Mouse (Mus musculus) adrenal gland, postnatal 36 days (tissue): Measurements from ENCODE around the gene Cab39. TPM values are rescaled to one million over a fixed set of nuclear protein-coding genes. Genes with fewer than 3 reads are reported as not detected.

ENCODE experiments used
- DNase-seq, 2 experiments: peaks; one replicate each; pipeline ENCODE4 v3.0.0; 2021; ENCODE audit warnings: mixed read lengths in 1 of 2
- long read RNA-seq, 2 experiments: library from polyadenylated mRNA; stranded (forward); transcript quantifications; one replicate each; pipeline ENCODE4 v2.0.0; 2021; ENCODE audit warnings: borderline sequencing depth in 2 of 2
- total RNA-seq, 2 experiments: library from RNA; stranded (reverse); gene quantifications; 2 replicates each; pipeline ENCODE4 v1.2.3; 2021

The Cab39 gene
- total RNA-seq = 100 to 1,000 TPM; 115 to 138 TPM
- long read RNA-seq, experiment 1, transcript Cab39-202 (9 exons, 3,805 nt) = major isoform, 118 of 146 reads
- long read RNA-seq, experiment 1, partial matches to known transcripts = 18 of 146 reads
- long read RNA-seq, experiment 1, other reads (novel, unspliced or antisense) = 10 of 146 reads
- long read RNA-seq, experiment 2, transcript Cab39-202 (9 exons, 3,805 nt) = major isoform, 15 of 23 reads
- long read RNA-seq, experiment 2, partial matches to known transcripts = 0 of 23 reads
- long read RNA-seq, experiment 2, other reads (novel, unspliced or antisense) = 8 of 23 reads

DNA sequence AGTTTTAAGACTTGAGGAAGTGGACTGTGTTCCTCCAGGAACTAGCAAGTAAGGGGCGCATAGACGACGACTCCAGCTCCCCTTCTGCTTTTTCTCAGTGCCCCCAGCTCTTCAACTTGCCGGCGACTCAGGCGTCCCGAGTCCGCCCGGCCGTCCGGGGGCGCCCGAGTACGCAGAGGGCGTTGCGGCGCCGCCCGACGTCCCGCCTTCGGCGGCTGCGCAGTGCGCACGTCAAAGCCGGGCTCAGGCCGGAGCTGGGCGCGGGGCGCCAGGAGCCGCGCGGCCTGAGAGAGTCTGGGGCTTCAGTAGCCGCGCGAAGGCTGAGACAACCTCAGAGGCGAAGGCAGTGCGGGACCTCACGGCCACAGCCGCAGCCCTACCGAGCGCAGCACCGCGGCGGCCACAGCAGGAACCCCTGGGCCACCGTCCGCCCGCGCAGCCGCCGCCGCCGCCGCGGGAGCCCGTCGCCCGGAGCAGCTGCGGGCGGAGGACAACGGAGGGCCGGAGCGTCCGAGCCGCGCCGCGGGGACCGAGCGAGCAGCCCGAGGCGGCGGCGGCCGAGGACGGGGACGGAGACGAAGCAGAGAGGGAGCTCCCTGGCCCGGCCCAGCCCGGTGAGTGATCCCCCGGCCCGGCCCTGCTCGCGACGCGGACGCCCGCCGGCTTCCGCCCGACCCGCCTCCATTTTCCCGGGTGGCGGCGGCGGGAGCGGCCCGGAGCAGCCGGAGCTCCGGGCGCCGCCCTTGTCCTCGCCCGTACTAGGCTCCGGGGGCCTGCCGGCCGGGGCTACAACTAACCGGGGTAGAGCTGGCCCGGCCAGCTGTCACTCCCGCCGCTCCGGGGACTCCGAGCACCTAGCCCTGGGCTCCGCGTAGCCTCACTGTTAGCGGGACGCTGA lies at the start of gene Cab39:
Gene Cab39 (plus strand): TSS at position 234 of the 898 bp plus-strand sequence.
- peak; percentile 92 to 96 for DNase-seq

DNA sequence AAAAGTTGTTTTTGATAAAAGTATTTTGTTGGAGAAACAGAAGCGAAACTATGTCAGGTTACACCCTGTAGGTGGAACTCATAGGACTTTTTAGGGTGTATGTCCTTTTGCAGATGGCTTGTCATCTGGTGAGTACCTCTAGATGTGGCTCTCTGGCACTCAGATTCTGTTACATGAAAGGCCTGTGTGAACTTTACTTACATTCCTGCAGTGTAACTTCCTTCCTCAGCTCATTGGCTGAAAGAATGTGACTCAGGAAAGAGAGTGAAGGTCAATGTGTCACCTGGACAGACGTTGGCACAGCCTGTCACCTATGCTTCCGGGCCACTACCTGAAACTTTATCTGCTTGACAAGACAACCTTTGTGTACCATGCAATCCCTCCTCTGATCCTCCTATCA lies 48.7 kb upstream of the Cab39 start:
- no peak for DNase-seq

DNA sequence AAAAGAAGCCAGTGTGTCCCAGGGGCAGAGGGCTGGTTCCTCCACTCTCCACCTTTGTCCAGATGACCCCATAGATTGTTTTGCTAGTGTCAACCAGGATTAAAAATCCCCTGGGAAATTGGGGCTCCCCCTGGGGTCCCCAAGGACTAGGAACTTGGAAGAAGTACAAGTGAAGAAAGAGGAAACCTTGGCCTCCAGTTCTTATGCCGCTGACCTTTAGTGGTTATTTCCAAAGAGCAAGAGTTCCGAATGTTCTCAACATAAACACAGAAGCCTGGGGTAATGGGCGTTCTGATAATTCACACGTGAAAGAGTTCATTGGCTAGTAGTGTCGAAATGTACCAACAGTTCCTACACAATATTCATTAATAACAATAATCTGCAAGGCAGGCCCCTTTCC lies 46.7 kb upstream of the Cab39 start:
- no peak for DNase-seq

DNA sequence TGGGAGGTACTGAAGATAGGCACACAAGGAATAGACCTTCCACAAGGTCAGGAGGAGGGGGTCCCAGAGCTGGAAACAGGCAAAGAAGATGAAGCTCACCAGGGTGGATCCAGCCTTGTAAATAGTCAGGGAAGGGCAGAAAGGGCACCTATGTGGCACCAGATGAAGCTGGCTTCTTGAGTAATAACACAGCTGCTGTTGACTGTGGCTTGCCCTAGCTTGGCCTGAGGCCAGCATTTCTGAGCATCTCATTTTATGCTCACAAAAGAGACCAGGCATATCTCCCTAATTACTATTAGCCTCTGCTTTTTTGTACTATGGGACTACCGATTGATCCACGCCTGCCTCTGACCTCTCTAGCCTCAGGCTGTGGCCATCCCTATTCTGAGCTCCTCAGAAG lies 43.4 kb upstream of the Cab39 start:
- DNase-seq = peak in 1 of 2 experiments; percentile 14

DNA sequence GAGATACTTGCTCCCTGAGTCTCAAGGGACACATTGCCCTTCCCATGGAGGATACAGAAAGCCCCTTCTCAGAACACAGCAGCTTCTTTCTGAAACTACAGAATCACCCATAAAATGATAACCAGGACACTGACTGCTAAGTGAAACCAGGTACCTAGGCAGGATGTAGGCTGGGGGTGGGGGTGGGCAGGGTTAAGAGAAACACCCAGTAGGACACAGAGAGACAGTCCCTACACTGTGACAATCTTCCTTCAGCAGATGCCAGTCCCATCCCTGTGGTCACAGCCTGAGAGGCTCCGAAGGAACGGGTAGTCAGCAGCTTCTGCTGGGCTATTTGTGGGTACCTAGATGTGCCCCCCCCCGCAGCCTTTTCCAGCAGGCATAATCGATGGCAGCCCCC lies 42.6 kb upstream of the Cab39 start:
- no peak for DNase-seq

DNA sequence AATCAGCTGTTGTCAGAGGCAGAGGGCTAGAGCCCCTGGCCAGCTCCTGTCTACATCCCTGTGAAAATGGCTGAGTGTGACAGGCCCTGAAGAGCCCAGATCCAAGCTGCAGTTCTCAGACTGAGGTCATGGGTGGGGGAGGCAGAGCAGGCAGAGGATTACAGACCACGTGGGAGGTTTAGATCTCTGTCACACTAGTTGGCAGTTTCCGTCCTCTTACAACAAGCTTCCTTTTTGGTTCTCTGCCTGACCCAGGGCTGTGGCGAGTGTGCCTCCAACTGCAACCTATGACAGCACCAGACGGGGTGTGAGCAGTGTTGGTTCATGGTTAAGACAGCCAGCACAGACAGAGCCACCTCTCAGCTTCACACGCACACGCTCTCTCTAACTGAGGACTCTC lies 41.7 kb upstream of the Cab39 start:
- DNase-seq = peak; percentile 39 to 62

DNA sequence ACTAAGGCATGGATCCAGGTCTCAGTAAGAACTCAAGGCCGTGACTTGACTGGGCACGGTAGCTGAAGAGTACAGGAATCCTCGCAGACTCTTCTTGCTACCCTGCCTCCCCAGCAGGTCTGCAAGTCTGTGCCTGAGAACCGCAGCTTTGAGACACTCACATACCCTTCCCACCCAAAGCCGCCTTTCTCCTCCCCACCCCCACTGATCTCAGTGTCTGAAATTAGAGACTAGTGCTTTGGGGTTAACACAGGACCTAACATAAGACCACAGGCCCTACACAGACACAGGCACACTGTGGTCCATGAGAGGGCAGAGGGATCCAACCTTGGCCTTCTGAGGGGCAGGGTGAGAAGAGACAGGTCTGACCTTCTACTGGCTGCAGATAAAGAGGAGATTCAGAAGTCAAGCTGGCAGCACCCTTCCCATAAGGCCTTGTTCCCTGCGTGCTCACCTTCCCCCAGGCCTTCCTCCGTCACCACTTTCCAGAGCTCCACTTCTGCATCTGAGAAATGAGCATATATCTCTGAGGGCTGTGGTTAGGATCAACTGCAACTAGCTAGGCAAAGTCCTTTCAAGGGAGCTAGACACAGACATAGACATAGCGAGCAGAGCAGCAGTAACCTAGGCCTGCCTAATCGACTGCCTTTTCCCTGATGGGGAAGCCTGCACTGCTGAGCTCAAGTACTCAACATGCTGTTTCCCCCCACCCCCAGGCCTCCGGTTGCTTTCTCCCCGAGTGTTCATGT lies 41.1 kb upstream of the Cab39 start:
- no peak for DNase-seq

DNA sequence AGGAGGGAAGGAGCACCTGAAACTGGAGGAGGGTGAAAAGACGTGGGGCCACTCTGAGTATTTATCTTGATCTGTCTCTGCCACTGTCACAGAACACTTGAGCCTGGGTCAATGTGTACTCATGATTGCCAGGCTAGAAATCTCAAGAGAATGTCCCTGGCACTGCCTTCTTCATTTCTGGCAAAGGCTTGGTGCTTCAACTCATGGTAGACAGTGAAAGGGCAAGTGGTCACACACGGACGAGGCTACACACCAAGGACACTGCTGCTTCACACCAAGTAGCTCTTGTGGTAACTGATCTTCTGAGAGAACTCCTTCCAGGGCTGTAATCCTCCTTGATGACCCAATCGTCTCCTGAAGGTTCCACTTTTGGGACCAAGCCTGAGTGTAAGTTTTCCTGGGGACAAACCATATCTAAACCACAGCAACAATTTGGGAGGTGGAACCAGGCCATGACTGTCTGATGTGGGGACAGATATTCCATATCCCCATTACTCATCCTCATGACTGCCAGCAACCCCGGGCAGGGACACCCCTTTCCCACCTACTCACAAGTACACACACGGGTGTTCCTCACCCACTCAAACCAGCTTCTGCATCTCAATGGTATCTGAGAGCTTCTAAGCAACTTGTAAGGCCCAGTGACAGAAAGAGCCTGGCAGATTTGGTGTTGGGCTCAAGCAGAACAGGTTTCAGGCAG lies 35.6 kb upstream of the Cab39 start:
- no peak for DNase-seq

DNA sequence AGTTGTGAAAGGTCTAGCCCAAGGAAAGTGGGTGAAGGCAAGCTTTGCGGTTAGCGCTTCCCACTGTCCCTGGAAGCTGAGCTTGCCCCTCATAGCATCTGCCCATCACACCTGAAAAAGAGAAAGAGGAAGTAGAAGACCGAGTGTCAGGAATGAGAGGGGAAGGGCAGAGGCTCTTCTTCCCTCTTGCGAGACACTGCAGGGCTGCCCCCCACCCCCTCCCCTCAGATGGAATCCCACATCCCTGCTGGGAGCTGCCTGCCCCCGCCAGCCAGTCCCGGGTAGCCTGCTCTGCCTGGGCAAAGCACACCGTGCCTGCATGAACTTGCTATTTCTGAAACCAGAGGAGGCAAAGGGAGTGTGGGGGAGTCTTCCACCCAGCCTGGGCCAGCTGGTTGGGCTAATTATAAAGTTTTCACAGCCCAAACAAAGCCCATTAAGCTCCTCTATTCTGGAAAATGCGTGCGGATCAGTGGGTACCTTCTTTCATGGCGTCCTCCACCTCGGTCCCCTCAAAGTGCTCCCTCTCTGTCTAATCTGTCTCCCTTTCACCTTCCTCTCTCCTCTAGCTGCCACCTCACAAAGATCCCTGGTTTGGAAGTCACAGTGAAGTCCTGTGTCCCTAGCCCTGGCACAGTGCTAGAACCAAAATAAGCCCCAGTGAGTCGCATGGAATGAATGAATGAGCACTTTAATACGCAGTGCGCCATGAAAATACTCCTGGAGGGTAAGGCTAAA lies 34.8 kb upstream of the Cab39 start:
- no peak for DNase-seq

DNA sequence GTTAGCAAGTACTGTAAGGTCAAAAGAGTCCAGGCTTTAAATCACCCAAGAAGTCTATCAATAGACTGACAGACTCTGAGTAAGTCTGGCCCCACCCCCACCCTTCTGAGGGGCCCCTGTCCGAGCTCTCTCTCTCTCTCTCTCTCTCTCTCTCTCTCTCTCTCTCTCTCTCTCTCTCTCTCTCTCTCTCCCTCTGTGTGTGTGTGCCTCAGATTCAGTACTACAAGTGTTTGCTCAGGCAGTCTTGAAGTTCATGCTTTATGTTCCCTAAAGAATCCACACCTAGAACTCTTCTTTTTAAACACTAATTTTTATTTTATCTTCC lies 34.3 kb upstream of the Cab39 start:
- DNase-seq = no peak

DNA sequence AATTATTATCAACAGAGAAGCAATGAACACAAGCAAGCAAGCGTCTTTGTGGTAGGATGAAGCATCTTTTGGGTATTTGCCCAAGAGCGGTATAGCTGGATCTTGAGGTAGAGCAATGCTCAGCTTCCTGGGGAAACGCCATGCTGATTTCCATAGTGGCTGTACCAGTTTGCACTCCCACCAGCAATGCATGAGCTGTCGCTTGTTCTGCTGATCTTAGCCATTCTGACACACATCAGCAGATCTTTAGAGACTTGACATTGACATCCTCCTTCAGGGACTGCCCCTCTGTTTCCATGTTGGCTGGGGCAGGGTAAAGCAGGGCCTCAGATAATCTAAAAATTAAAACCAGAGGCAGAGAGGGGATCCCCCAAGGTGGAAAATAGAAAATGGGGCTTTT lies 31.6 kb upstream of the Cab39 start:
- DNase-seq = no peak

DNA sequence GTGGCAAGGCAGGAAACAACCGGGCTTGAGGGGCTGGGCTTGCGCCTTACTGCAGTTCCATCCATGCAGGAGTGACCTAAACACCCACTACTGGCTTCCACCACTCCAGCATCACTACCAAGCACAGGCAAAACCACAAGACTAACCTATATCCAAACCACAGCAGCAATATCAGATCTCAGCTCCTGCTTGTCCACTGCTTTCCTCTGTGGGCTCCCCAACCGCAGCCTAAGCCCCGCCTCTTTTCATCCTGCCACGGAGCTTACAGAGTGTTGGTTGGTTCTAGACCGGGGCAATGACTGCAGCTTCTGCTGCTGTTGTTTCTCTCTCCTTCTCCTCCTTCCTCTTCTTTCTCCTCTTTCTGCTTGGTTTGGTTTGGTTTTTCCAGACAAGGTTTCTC lies 29.9 kb upstream of the Cab39 start:
- DNase-seq = no peak

DNA sequence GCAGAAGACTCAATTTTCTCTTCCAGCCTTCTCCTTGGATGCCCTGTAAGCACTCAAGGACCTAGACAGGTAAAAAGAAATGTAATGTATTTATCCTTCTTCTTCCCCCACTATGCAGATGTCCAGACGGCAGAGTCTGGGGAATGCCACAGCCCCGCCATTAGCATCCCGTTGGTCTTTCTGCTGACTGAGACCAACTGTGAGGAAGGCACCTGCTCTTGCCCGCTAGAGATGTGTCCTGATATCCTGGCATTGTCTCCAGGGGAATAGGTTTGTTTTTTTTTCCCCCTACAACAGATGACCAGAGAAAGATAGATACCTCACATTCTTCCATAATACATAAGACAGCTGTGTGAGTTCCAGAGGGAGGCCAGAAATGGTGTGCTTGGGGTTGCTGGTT lies 28.9 kb upstream of the Cab39 start:
- no peak for DNase-seq

DNA sequence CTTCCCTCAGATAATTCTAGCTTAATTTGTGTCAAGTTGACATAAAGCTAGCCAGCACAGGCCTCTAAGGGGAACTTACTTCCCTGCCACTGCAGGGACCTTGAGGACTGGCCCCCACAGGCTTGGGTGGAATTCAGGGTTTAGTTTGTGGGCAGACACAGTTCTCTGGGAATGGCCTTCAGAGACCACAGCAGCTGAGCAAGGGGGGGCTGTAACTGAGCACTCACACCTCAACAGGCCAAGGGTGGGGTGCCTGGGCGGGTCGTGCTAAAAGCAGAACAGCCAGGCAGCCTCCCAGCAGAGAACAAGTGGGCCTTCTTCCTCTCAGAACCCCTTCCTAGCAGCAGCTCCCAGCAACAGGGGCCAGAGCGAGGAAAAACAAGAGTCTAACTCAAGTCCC lies 27.1 kb upstream of the Cab39 start:
- DNase-seq = no peak

DNA sequence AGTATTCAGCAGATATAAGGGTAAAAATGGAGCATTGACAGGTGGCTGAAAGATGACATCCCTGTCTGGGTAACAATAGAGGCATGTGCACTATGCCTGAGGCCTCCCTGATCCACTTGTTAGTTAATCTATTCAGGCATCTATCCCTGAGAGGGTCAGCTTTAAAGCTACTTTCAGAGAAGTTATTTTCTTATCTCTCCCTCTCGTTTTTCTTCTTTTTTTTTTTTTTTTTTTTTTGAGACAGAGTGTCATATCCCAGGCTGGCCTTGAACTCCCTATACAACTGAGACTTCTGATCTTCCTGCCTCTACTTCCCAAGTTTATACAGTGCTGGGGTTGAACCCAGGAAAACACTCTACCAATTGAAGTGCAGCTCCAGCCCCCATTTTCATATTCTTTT lies 25.5 kb upstream of the Cab39 start:
- DNase-seq = no peak

DNA sequence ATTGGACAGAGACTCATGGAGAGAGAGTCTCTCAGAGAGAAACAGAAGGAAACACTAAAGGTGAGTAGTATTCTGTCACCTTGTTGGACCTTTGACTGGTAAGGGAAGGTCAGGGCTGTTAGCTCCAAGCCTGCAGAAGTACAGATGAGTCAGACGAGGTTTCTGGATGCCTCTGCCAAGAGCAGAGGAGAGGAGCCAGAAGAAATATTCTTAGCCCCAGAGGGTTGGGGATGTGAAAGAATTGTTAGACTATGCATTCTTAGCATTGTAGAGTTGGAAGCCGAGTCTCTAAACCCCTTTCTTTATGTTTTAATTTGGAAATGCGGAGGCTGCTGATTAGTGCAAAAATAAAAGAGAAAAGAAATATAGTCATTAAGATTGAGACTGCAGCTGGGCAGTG lies 21.3 kb upstream of the Cab39 start:
- peak; percentile 46 to 47 for DNase-seq

DNA sequence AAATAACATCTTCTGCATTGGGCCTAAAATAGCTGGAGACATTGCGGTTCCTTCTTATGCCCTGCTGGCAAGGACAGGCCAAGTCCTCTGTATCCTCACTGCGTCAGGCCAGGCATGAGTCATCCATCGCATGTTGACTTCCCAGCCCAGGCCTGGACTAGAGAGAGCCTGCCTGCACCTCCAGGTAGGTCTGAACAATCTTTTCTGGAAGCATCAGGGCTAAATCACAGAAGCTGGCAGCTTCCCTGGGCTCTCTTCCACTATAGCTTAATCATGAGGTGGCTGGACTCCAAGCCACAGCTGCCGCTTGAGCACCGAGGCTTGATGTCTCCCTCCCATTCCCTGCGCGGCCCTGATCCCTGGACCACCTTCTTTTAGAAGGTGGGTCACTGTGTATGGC lies 18.1 kb upstream of the Cab39 start:
- peak; percentile 71 for DNase-seq

DNA sequence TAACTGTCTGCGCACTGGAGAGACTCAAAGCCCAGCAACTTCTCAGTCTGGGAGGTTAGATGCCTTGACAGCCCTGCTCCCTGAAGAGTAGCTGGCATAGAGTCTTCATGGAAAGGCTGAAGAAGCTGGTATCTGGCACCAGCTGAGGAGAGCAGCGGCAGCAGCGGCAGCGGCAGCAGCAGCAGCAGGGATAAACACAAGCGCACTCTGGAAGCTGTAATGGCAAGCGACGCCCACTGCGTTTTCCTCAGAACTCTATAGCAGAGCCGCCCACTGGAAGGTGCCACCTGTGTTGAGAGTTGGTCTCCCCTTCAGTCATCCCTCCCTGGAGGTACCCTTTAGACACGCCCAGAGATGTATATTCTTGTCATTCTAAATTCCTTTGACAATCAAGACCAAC lies 17.1 kb upstream of the Cab39 start:
- no peak for DNase-seq

DNA sequence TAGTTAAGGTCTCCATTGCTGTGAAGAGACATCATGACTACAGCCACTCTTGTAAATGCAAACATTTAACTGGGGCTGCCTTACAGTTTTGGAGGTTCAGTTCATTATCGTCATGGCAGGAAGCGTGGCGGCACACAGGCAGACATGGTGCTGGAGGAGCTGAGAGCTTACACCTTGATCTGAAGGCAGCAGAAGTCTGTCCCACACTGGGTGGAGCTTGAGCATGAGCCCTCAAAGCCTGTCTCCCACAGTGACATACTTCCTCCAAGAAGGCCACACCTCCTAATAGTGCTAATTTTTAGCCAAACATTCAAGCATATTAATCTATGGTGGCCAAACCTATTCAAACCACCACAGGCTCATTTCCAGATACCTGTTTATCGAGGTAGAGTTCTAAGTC lies 14.8 kb upstream of the Cab39 start, which contains the start of gene A630001G21Rik:
Gene A630001G21Rik (minus strand): TSS at position 208 of the 400 bp plus-strand sequence.
- no peak for DNase-seq

DNA sequence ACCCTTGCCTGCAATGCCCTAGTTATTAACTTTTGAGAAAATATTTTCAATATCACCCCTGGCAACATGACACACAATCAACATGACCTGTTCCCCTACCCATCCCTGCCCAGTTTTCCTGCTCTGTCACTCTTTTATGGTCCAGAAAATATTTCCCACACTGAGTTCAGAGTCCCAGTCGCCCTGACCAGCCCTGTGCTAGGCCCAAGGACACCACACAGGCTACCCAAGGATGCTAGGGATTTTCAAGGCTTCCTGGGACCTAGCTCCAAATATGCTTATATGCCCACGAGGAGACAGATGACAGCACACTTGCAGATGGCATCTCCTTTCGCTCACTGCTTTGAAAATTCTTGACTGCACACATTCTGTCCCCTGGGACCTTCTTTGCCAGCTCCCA lies 14.2 kb upstream of the Cab39 start:
- peak in 1 of 2 experiments; percentile 20 for DNase-seq

DNA sequence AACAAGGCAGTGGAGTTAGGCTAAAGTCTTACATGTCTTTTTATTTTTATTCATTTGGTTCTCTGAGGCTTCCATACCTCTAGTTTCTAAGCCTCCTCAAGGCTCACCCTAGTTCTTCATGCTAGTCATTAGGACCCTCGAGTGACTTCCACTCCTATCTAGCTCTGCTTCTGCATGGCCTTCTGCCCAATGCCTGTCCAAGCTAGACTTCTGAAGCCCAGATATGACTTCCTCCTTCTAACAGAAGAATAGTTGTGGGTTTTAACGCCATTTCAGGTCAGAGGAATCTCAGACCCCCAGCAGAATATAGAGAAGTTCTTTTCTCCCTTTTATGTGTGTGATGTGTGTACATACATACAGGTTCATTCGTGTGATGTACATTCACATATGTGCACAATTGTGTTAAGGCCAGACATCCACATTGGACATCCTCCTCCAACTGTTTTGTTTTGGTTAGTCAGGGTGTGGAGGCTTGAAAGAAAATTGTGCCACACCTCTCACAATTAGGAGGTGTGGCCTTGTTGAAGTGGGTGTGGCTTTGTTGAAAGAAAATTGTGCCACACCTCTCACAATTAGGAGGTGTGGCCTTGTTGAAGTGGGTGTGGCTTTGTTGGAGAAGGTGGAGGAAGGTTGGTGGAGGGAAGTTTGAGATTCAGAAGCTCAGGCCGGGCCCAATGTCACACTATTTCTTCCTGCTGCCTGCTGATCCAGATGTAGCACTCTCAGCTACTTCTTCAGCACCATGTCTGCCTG lies 13.6 kb upstream of the Cab39 start:
- no peak for DNase-seq
